Mouse (Mus musculus) hindbrain, embryonic 14.5 days (tissue): ENCODE measurements at regions not wholly inside any gene's neighbourhood (a gene's known extent, or its start where the extent isn't known, plus 50 kb on each side); places are given as distances from the start of the nearest gene placed in this dataset.

Source experiments
- ATAC-seq: fragments of 200-750 bp; cut with Nextera tagmentation; 2 replicates; pipeline ENCODE4 v1.8.0; 2017; ENCODE audit warnings: moderate number of reproducible peaks, mild to moderate bottlenecking, moderate TSS enrichment, moderate library complexity; ENCODE audit not compliant: low FRiP score
- DNase-seq: peaks from one replicate; pipeline ENCODE4 v3.0.0-alpha.2; 2015; ENCODE audit warnings: low spot score
- H3K27ac ChIP-seq: fragments of 300-500 bp; sonication (generic); 2 replicates; pipeline ENCODE4 v1.5.1; 2014; ENCODE audit warnings: mild to moderate bottlenecking, moderate library complexity
- H3K27me3 ChIP-seq: fragments of 300-500 bp; sonication (generic); 2 replicates; pipeline ENCODE4 v1.6.1; 2014; ENCODE audit warnings: mild to moderate bottlenecking, low read length, mixed read lengths; ENCODE audit not compliant: control insufficient read depth, insufficient read depth
- H3K36me3 ChIP-seq: fragments of 300-500 bp; sonication (generic); replicated peaks from 2 replicates; pipeline ENCODE4 v1.6.1; 2014; ENCODE audit not compliant: control insufficient read depth, insufficient read depth
- H3K4me1 ChIP-seq: fragments of 300-500 bp; sonication (generic); replicated peaks from 2 replicates; pipeline ENCODE4 v1.6.1; 2014; ENCODE audit warnings: antibody characterized with exemption, low read length, mixed read lengths; ENCODE audit not compliant: control insufficient read depth, insufficient read depth
- H3K4me2 ChIP-seq: fragments of 300-500 bp; sonication (generic); replicated peaks from 2 replicates; pipeline ENCODE4 v1.6.1; 2014; ENCODE audit warnings: mild to moderate bottlenecking, moderate library complexity
- H3K4me3 ChIP-seq: fragments of 300-500 bp; sonication (generic); replicated peaks from 2 replicates; pipeline ENCODE4 v1.5.1; 2014; ENCODE audit warnings: mild to moderate bottlenecking, low read length
- H3K9ac ChIP-seq: fragments of 300-500 bp; sonication (generic); 2 replicates; pipeline ENCODE4 v1.6.1; 2014
- H3K9me3 ChIP-seq: fragments of 300-500 bp; sonication (generic); 2 replicates; pipeline ENCODE4 v1.6.1; 2016; ENCODE audit warnings: low read length; ENCODE audit not compliant: control insufficient read depth
- WGBS: fragments of 180-500 bp; shearing (Covaris S2); extraction: QIAGEN DNeasy Blood & Tissue Kit; methylation state at CpG from one replicate; pipeline ENCODE4 v1.1.7; 2014; 5-methylcytosine and 5-hydroxymethylcytosine counted together

GRCm38 (mm10) chr5:41206462-41206861, 501.5 kb downstream of the Rab28 start:
- no peaks in the 10 kb centered on the region for H3K27me3 ChIP-seq
- no peaks in the 10 kb centered on the region for H3K36me3 ChIP-seq
- H3K4me2 ChIP-seq, result no peak overlapping the region
- no peak overlapping the region for H3K9ac ChIP-seq
- WGBS, result 94% methylated on average over 3 of the region's 3 CpGs
- H3K4me3 ChIP-seq, result no peak overlapping the region
- H3K27ac ChIP-seq, result no peak overlapping the region
- ATAC-seq (no peak), DNase-seq (no peak)
- H3K9me3 ChIP-seq, result no peaks in the 10 kb centered on the region
- H3K4me1 ChIP-seq, result no peaks in the 10 kb centered on the region

GRCm38 (mm10) chr5:41204417-41204816, 503.5 kb downstream of the Rab28 start:
- no peak for ATAC-seq
- no peak overlapping the region for H3K4me2 ChIP-seq
- no peak overlapping the region for H3K4me3 ChIP-seq

GRCm38 (mm10) chr5:41187193-41187592, 520.8 kb downstream of the Rab28 start:
- Histone ChIP-seq H3K4me1 (no peaks in the 10 kb centered on the region), H3K4me3 (no peak overlapping the region), H3K36me3 (no peaks in the 10 kb centered on the region), H3K9me3 (no peaks in the 10 kb centered on the region), H3K4me2 (no peak overlapping the region), H3K27me3 (no peaks in the 10 kb centered on the region), H3K9ac (no peak overlapping the region), H3K27ac (no peak overlapping the region)
- WGBS, result 80% methylated on average over 5 of the region's 5 CpGs
- ATAC-seq (no peak), DNase-seq (no peak)

More at GRCm38 (mm10) chr5:41204417-41204816, 503.5 kb downstream of the Rab28 start:
- no peaks in the 10 kb centered on the region for H3K36me3 ChIP-seq
- no peaks in the 10 kb centered on the region for H3K27me3 ChIP-seq
- H3K27ac ChIP-seq, result no peak overlapping the region
- no peak for DNase-seq
- H3K9me3 ChIP-seq, result no peaks in the 10 kb centered on the region
- H3K4me1 ChIP-seq, result no peaks in the 10 kb centered on the region
- H3K9ac ChIP-seq, result no peak overlapping the region

- ATAC-seq (no peak), DNase-seq (no peak)
- Histone ChIP-seq H3K9me3 (no peaks in the 10 kb centered on the region), H3K4me3 (no peak overlapping the region), H3K27ac (no peak overlapping the region), H3K4me1 (no peaks in the 10 kb centered on the region), H3K27me3 (no peaks in the 10 kb centered on the region), H3K4me2 (no peak overlapping the region), H3K36me3 (no peaks in the 10 kb centered on the region), H3K9ac (no peak overlapping the region)
- WGBS, result 92% methylated on average over 3 of the region's 3 CpGs
Measured at GRCm38 (mm10) chr5:41177220-41177619, 530.7 kb downstream of the Rab28 start.

- H3K36me3 ChIP-seq, result no peaks in the 10 kb centered on the region
- no peak overlapping the region for H3K9ac ChIP-seq
- H3K4me3 ChIP-seq, result no peak overlapping the region
- DNase-seq, result no peak
- no peak overlapping the region for H3K27ac ChIP-seq
- no peak for ATAC-seq
- H3K4me2 ChIP-seq, result no peak overlapping the region
- H3K4me1 ChIP-seq, result no peaks in the 10 kb centered on the region
- no peaks in the 10 kb centered on the region for H3K9me3 ChIP-seq
- H3K27me3 ChIP-seq, result no peaks in the 10 kb centered on the region
- WGBS, result 70% methylated on average over 14 of the region's 14 CpGs
Measured at GRCm38 (mm10) chr5:41165870-41166626, 541.9 kb downstream of the Rab28 start.

GRCm38 (mm10) chr5:41125050-41125449, 582.9 kb downstream of the Rab28 start:
- Histone ChIP-seq H3K4me1 (no peaks in the 10 kb centered on the region), H3K4me2 (no peak overlapping the region), H3K36me3 (no peaks in the 10 kb centered on the region), H3K4me3 (no peak overlapping the region), H3K27me3 (no peaks in the 10 kb centered on the region), H3K27ac (no peak overlapping the region), H3K9ac (no peak overlapping the region), H3K9me3 (no peaks in the 10 kb centered on the region)
- DNase-seq (peak; percentile 81), ATAC-seq (peak; percentile 43; the same call in 1 of the 2 replicates)
- 28% methylated on average over 5 of the region's 5 CpGs for WGBS

GRCm38 (mm10) chr5:41117658-41118057, 590.3 kb downstream of the Rab28 start:
- Histone ChIP-seq H3K27me3 (no peaks in the 10 kb centered on the region), H3K9ac (no peak overlapping the region), H3K27ac (no peak overlapping the region), H3K9me3 (no peaks in the 10 kb centered on the region), H3K4me1 (no peaks in the 10 kb centered on the region), H3K36me3 (no peaks in the 10 kb centered on the region), H3K4me2 (no peak overlapping the region), H3K4me3 (no peak overlapping the region)
- DNase-seq, result no peak
- ATAC-seq, result no peak
- 57% methylated on average over 3 of the region's 3 CpGs for WGBS

- WGBS, result 63% methylated on average over 5 of the region's 5 CpGs
- Histone ChIP-seq H3K4me3 (no peak overlapping the region), H3K9ac (no peak overlapping the region), H3K4me2 (no peak overlapping the region), H3K27me3 (no peaks in the 10 kb centered on the region), H3K9me3 (no peaks in the 10 kb centered on the region), H3K36me3 (no peaks in the 10 kb centered on the region), H3K4me1 (no peaks in the 10 kb centered on the region), H3K27ac (no peak overlapping the region)
- no peak for DNase-seq
- no peak for ATAC-seq
Measured at GRCm38 (mm10) chr5:41087773-41088172, 620.2 kb downstream of the Rab28 start.

- DNase-seq (no peak), ATAC-seq (no peak)
Measured at GRCm38 (mm10) chr5:41076412-41076811, 631.5 kb downstream of the Rab28 start.

GRCm38 (mm10) chr5:41061646-41062045, 646.3 kb downstream of the Rab28 start:
- Histone ChIP-seq H3K27me3 (no peaks in the 10 kb centered on the region), H3K4me2 (no peak overlapping the region), H3K36me3 (no peaks in the 10 kb centered on the region), H3K4me1 (no peaks in the 10 kb centered on the region), H3K9me3 (no peaks in the 10 kb centered on the region), H3K9ac (no peak overlapping the region), H3K27ac (no peak overlapping the region), H3K4me3 (no peak overlapping the region)
- no peak for ATAC-seq
- no peak for DNase-seq
- 86% methylated on average over 9 of the region's 9 CpGs for WGBS

More at GRCm38 (mm10) chr5:41076412-41076811, 631.5 kb downstream of the Rab28 start:
- 87% methylated on average over 2 of the region's 2 CpGs for WGBS
- Histone ChIP-seq H3K36me3 (no peaks in the 10 kb centered on the region), H3K9ac (no peak overlapping the region), H3K4me2 (no peak overlapping the region), H3K4me3 (no peak overlapping the region), H3K4me1 (no peaks in the 10 kb centered on the region), H3K27me3 (no peaks in the 10 kb centered on the region), H3K9me3 (no peaks in the 10 kb centered on the region), H3K27ac (no peak overlapping the region)
